Mouse (Mus musculus) intestine, embryonic 16.5 days (tissue): ENCODE measurements around the gene Ddc. TPM values are rescaled to one million over a fixed set of nuclear protein-coding genes. Genes with fewer than 3 reads are reported as not detected.

Experiments used
- ATAC-seq: fragments of 200-750 bp; cut with Nextera tagmentation; 2 replicates; pipeline ENCODE4 v1.8.0; 2017; ENCODE audit warnings: moderate TSS enrichment, moderate library complexity
- H3K27ac ChIP-seq: fragments of 300-500 bp; sonication (generic); 2 replicates; pipeline ENCODE4 v1.5.1; 2014; ENCODE audit warnings: mild to moderate bottlenecking, low read length
- H3K27me3 ChIP-seq: fragments of 300-500 bp; sonication (generic); replicated peaks from 2 replicates; pipeline ENCODE4 v1.6.1; 2014; ENCODE audit warnings: low read length, control low read depth, mixed read lengths; ENCODE audit not compliant: control insufficient read depth, insufficient read depth
- H3K36me3 ChIP-seq: fragments of 300-500 bp; sonication (generic); 2 replicates; pipeline ENCODE4 v1.6.1; 2014; ENCODE audit warnings: low read length, control low read depth; ENCODE audit not compliant: control insufficient read depth, insufficient read depth
- H3K4me1 ChIP-seq: fragments of 300-500 bp; sonication (generic); 2 replicates; pipeline ENCODE4 v1.6.1; 2014; ENCODE audit warnings: low read length, control low read depth, mixed read lengths; ENCODE audit not compliant: control insufficient read depth, insufficient read depth
- H3K4me2 ChIP-seq: fragments of 300-500 bp; sonication (generic); 2 replicates; pipeline ENCODE4 v1.6.1; 2014; ENCODE audit warnings: low read depth, low read length, control low read depth
- H3K4me3 ChIP-seq: fragments of 300-500 bp; sonication (generic); 2 replicates; pipeline ENCODE4 v1.5.1; 2014; ENCODE audit warnings: mild to moderate bottlenecking, low read length
- H3K9ac ChIP-seq: fragments of 300-500 bp; sonication (generic); 2 replicates; pipeline ENCODE4 v1.6.1; 2014; ENCODE audit warnings: low read depth, low read length
- H3K9me3 ChIP-seq: fragments of 300-500 bp; sonication (generic); 2 replicates; pipeline ENCODE4 v1.6.1; 2016; ENCODE audit warnings: low read length, control low read depth; ENCODE audit not compliant: control insufficient read depth
- WGBS: fragments of 180-500 bp; shearing (Covaris S2); extraction: QIAGEN DNeasy Blood & Tissue Kit; methylation state at CpG from one replicate; pipeline ENCODE4 v1.1.7; 2014; 5-methylcytosine and 5-hydroxymethylcytosine counted together
- polyA plus RNA-seq: library from polyadenylated mRNA; unstranded; fragments of >200 nt; fragmentation: Nextera tagmentation; extraction: Ambion mirVana; gene quantifications from 2 replicates; pipeline ENCODE4 v1.2.1, GENCODE M21; 2015

Ddc gene
- polyA plus RNA-seq, 1 experiment from 2014 or later = 44.0 TPM

DNA sequence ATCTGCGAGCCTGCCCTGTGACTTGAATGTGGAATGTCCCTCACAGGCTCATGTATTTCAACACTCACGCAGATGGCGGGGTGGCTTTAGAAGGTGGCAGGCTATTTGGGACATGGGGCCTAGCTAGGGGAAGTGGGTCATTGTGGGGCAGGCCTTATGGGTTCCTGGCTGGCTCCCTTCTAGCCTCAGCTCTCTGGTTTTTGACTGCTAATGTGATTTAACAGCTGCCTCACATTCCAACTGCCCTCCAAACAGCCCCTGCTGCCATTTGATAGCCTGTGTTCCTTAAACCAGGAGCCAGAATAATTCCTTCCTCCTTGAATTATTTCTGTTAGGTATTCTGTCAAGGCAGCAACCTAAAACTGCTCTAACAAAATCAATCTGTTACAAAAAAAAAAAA lies 41.0 kb downstream of the Ddc start:
- 0 out of 2 replicates have a peak, but pooled peaks cover 4% of the 10 kb centered on the region for H3K36me3 ChIP-seq
- no peak for ATAC-seq
- no peaks in the 10 kb centered on the region for H3K9me3 ChIP-seq
- H3K4me3 ChIP-seq = no peak overlapping the region
- no peak overlapping the region for H3K27ac ChIP-seq
- no peaks in the 10 kb centered on the region for H3K27me3 ChIP-seq
- WGBS = 97% methylated on average over 3 of the region's 3 CpGs
- H3K4me2 ChIP-seq = no peak overlapping the region
- peaks cover 13% of the 10 kb centered on the region for H3K4me1 ChIP-seq
- no peak overlapping the region for H3K9ac ChIP-seq

DNA sequence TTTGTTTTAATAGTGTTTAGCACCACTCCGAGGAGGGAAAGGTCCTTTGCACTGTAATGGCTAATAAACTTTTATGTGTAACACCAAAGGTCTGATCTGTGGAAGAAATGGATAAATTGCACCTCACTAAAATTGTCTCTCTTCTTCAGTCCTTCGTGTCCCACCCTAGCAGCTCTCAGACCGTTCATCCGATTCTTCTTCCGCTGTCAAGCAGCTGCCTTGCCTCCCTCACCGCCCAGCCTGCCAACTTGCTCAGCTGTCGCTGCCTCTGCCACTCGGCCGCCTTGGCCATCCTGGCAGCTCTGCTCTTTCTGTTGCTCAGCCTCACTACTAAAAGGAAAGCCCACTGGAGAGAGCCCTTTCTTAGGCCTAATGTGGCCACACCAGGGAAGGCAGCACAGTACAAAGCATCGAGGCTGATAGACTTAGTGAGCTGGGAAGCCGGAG lies 42.2 kb downstream of the Ddc start:
- ATAC-seq = no peak
- Histone ChIP-seq H3K4me1 (peaks cover 22% of the 10 kb centered on the region), H3K27me3 (no peaks in the 10 kb centered on the region), H3K4me2 (no peak overlapping the region), H3K4me3 (no peak overlapping the region), H3K9me3 (no peaks in the 10 kb centered on the region), H3K36me3 (0 out of 2 replicates have a peak, but pooled peaks cover 4% of the 10 kb centered on the region), H3K9ac (peak overlapping the region; percentile 38), H3K27ac (peak overlapping the region; percentile 71)
- WGBS = 52% methylated on average over 11 of the region's 11 CpGs

- Histone ChIP-seq H3K9ac (no peak overlapping the region), H3K4me1 (peaks cover 27% of the 10 kb centered on the region), H3K27me3 (no peaks in the 10 kb centered on the region), H3K36me3 (0 out of 2 replicates have a peak, but pooled peaks cover 4% of the 10 kb centered on the region), H3K4me3 (no peak overlapping the region), H3K4me2 (no peak overlapping the region), H3K27ac (peak overlapping the region; percentile 71), H3K9me3 (no peaks in the 10 kb centered on the region)
- 34% methylated on average over 6 of the region's 6 CpGs for WGBS
- ATAC-seq = peak; percentile 31; the same call in 1 of the 2 replicates
Observed at GRCm38 (mm10) chr11:11855061-11855672, 42.8 kb downstream of the Ddc start.

- Histone ChIP-seq H3K9me3 (no peaks in the 10 kb centered on the region), H3K4me3 (no peak overlapping the region), H3K27ac (peak overlapping the region; percentile 71), H3K9ac (no peak overlapping the region), H3K4me2 (no peak overlapping the region), H3K4me1 (peaks cover 30% of the 10 kb centered on the region), H3K36me3 (0 out of 2 replicates have a peak, but pooled peaks cover 4% of the 10 kb centered on the region), H3K27me3 (no peaks in the 10 kb centered on the region)
- ATAC-seq = peak; percentile 79
- 34% methylated on average over 4 of the region's 4 CpGs for WGBS
Observed at GRCm38 (mm10) chr11:11853731-11854461, 44.0 kb downstream of the Ddc start.

- ATAC-seq = no peak
- Histone ChIP-seq H3K4me2 (no peak overlapping the region), H3K27ac (peak overlapping the region; percentile 66; the same call in 1 of the 2 replicates), H3K4me1 (peaks cover 32% of the 10 kb centered on the region), H3K36me3 (0 out of 2 replicates have a peak, but pooled peaks cover 4% of the 10 kb centered on the region), H3K4me3 (no peak overlapping the region), H3K27me3 (no peaks in the 10 kb centered on the region), H3K9me3 (no peaks in the 10 kb centered on the region), H3K9ac (no peak overlapping the region)
- WGBS = 53% methylated on average over 6 of the region's 6 CpGs
Observed at GRCm38 (mm10) chr11:11851957-11852505, 45.9 kb downstream of the Ddc start.

DNA sequence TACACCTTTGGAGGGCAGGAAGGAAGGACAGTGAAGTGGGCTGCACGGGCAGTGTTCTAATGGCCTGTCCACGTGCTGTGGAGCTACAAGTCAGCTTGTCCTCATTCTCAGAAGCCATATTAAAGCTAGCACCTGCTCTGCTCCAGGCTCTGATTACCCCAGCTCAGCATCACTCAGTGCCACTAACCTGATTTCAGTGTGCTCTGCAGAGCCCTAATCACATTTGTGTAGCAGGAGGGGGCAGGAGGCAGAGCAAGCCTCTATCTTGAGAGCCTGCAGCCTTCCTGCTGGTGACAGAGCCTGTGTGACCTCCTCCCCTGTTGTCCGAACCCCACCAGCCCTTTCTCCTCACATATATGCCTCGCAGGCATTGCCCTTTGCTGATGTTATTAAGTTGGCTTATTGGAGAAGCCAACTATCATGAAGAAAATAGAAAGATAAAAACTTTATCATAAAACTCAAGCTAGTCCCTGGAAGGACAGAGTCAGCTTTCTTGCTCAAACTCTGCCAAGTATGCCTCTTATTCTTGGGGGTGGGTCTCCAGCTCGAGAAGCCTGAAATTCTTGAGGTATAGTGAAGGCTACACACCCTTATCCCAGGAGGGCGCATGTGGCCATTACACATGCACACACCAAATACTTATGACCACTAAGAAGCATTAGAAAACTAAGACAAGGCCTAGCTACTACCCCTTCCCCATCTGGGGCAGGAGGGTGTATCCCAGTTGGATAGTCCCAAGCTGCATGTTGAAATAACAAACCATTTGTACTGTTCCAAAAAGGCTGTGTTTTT lies 47.3 kb downstream of the Ddc start:
- Histone ChIP-seq H3K36me3 (no peaks in the 10 kb centered on the region), H3K27ac (peak overlapping the region; percentile 50), H3K4me2 (no peak overlapping the region), H3K9ac (no peak overlapping the region), H3K4me3 (no peak overlapping the region), H3K4me1 (peaks cover 30% of the 10 kb centered on the region), H3K27me3 (no peaks in the 10 kb centered on the region), H3K9me3 (no peaks in the 10 kb centered on the region)
- 63% methylated on average over 6 of the region's 6 CpGs for WGBS
- peak; percentile 15; the same call in 1 of the 2 replicates for ATAC-seq

DNA sequence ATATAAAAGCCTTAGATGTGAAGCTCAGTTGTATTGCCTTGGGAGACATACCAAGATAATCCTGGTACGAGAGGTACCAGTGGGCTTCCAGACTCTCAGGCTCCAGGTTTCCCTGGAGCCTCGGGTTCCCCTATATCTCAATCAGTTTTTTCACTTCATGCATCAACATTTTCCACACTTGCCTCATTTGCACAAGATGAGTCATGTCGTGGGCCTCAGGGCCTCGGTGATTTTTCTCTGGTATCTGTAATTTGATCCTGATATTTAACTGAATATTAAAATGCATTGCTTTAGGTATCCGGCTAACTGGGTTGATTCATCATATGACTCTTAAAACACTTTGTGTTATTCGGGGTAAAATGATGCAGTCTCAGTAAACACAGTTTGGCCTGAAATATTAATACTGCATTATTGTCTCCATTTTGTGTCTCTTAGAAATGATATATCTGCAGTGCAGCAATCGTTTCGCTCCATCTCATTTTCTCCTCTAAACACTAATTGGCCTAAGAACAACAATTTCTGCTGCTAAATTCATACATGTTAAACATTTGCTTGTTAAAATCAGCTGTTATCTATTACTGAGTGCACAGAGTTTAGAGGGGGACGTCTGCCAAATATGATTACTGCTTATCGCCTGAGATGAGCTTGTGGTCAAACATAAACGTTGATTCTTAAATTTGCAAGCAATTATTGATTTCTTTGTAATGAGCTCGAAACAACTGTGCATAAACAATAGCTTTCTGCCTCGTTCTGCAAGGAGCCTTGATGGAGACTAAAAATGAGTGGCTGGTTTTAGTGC lies 48.2 kb downstream of the Ddc start:
- 52% methylated on average over 13 of the region's 13 CpGs for WGBS
- peaks cover 22% of the 10 kb centered on the region for H3K4me1 ChIP-seq
- no peak overlapping the region for H3K4me3 ChIP-seq
- H3K4me2 ChIP-seq = no peak overlapping the region
- no peak overlapping the region for H3K9ac ChIP-seq
- H3K36me3 ChIP-seq = no peaks in the 10 kb centered on the region
- no peak for ATAC-seq
- H3K27ac ChIP-seq = peak overlapping the region; percentile 50
- no peaks in the 10 kb centered on the region for H3K27me3 ChIP-seq
- H3K9me3 ChIP-seq = no peaks in the 10 kb centered on the region

GRCm38 (mm10) chr11:11848467-11848866 lies 49.5 kb downstream of the Ddc start:
- Histone ChIP-seq H3K4me3 (no peak overlapping the region), H3K4me1 (peaks cover 22% of the 10 kb centered on the region), H3K4me2 (no peak overlapping the region), H3K36me3 (no peaks in the 10 kb centered on the region), H3K27me3 (no peaks in the 10 kb centered on the region), H3K9me3 (no peaks in the 10 kb centered on the region), H3K27ac (no peak overlapping the region), H3K9ac (no peak overlapping the region)
- WGBS = 91% methylated on average over 4 of the region's 4 CpGs
- no peak for ATAC-seq
